Mouse (Mus musculus): ENCODE measurements around the gene Mto1. TPM values are rescaled to one million over a fixed set of nuclear protein-coding genes. Genes with fewer than 3 reads are reported as not detected.

The Mto1 gene
- 5.6 and 19.5 TPM in 2 replicates for polyA plus RNA-seq (2012; ENCODE audit: insufficient read depth, low replicate concordance)

DNA sequence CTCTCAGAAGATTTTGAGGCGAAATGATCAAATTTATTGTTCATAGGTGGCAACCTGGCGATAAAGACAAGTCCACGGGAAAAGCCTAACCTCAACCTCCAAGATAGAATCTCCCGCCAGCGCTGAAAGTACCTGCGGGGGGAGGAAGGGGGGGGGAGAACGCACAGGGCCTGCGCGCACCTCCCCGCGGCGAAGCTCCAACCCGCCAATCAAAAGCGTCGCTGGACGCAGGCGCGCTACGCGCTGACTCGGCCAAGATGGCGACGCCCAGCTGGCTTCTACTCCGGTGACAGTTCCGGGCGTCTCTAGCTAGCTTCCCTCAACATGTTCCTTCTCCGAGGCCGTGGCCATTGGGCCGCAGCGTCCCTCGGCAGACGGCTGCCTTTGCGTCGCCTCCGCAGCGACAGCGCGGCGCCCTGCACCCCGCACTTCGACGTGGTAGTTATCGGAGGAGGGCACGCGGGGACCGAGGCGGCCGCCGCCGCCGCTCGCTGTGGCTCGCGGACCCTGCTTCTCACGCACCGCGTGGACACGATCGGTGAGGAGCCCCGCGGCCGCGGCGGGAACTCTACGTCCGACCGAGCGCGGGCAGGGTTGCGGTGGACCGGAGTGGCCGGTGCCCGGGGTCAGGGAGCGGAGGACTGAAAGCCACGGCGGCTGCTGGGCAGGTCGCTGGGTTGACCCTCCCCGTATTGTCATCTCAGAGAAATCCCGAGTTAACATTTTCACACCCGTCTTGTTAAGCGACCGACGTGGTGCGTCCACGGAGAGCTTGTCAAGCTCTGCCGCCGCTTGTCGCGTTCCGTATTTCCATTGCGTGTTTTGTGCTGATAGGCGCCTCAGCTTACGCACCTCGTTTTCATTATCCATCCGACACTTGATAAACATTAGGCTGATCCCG is at the start of gene Mto1, which contains the start of gene Gm17324:
Mto1 (plus strand) TSS at position 236 of the 901 bp plus-strand sequence.
Gm17324 (minus strand) TSS at position 814 of the 901 bp plus-strand sequence.
- Histone ChIP-seq H3K4me1 (peaks cover 50% of the 10 kb centered on the region), H3K36me3 (replicated peaks; ENCODE audit: low read length) (peaks cover 20% of the 10 kb centered on the region), H3K4me3 (replicated peaks) (peak within 1 kb of the TSS; percentile 99), H3K9me3 (no peaks in the 10 kb centered on the region), H3K27me3 (replicated peaks) (peaks cover 12% of the 10 kb centered on the region)
- TF ChIP-seq GATA1 (IDR thresholded peaks at IDR 0.05; ENCODE audit: borderline replicate concordance, low read length) (no peak), FLI1 (IDR thresholded peaks at IDR 0.05; ENCODE audit: low read length) (no peak)

DNA sequence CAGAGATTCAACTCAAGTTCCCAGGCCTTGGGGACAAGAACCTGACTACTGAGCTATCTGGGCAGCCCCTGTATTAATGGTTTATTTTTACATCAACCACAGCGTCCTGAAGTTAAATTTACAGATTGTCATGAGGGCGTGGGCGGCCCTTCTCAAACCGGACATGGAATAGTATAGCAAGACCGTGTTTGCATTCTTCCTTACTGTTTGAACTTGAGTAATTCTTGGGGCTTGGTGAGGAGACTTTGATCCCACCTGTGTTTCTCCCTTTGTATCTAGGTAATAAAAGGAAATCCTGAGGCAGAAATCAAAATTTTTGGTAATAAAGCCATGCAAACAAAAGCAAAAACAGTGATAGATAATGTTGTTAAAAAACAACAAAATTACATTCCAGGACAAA is 47.4 kb upstream of the Mto1 start:
- Histone ChIP-seq H3K4me3 (replicated peaks) (no peak overlapping the region), H3K4me1 (peaks cover 8% of the 10 kb centered on the region), H3K36me3 (replicated peaks; ENCODE audit: low read length) (no peaks in the 10 kb centered on the region), H3K9me3 (peaks cover 2% of the 10 kb centered on the region), H3K27me3 (replicated peaks) (peaks cover 31% of the 10 kb centered on the region)
- TF ChIP-seq FLI1 (IDR thresholded peaks at IDR 0.05; ENCODE audit: low read length), result no peak
- TF ChIP-seq GATA1 (IDR thresholded peaks at IDR 0.05; ENCODE audit: borderline replicate concordance, low read length), result no peak

DNA sequence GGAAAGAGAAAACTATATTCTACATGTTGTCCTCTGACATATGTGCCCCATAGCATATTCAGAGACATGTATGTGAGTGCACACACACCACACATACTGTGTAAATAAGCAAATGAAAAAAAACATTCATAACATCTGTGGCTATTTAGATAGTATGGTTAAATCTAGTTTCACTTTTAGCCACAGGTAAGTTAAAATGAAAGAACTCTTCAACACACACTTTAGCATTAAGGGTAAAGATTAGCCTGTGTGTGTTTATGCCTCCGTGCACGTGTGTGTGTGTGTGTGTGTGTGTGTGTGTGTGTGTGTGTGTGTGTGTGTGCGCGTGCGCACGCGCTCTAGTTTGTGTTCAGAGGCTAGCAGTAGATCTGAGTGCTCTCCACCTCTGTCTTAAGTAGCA is 46.4 kb upstream of the Mto1 start:
- H3K4me3 ChIP-seq (replicated peaks), result no peak overlapping the region
- no peaks in the 10 kb centered on the region for H3K9me3 ChIP-seq
- peaks cover 24% of the 10 kb centered on the region for H3K27me3 ChIP-seq (replicated peaks)
- no peaks in the 10 kb centered on the region for H3K36me3 ChIP-seq (replicated peaks; ENCODE audit: low read length)
- no peaks in the 10 kb centered on the region for H3K4me1 ChIP-seq
- no peak for TF ChIP-seq FLI1 (IDR thresholded peaks at IDR 0.05; ENCODE audit: low read length)
- no peak for TF ChIP-seq GATA1 (IDR thresholded peaks at IDR 0.05; ENCODE audit: borderline replicate concordance, low read length)

DNA sequence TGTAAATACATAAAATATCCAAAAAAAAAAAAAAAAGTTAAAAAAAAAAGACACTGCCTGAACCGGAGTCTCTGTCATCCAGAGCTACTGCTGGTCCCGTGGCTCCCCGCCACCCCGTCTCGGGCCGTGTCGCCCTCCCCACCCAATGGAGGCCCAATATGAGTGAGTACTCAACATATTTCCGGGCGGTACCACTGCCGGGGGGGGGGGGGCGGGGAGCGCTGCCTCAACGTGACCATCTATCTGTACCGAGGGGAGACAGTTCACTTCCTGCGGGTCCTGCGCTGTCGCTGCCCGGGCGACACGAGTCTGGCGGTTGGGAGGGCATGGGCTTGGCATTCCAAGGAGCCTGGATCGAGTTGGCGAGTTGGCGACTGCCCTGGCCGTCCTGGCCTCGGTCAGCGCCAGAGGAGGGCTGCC is 20.6 kb upstream of the Mto1 start:
- peaks cover 11% of the 10 kb centered on the region for H3K36me3 ChIP-seq (replicated peaks; ENCODE audit: low read length)
- H3K4me3 ChIP-seq (replicated peaks), result peak overlapping the region; percentile 46
- H3K9me3 ChIP-seq, result peaks cover 6% of the 10 kb centered on the region; the same call in 1 of the 2 replicates
- peaks cover 9% of the 10 kb centered on the region for H3K27me3 ChIP-seq (replicated peaks)
- H3K4me1 ChIP-seq, result peaks cover 23% of the 10 kb centered on the region
- TF ChIP-seq FLI1 (IDR thresholded peaks at IDR 0.05; ENCODE audit: low read length), result no peak
- no peak for TF ChIP-seq GATA1 (IDR thresholded peaks at IDR 0.05; ENCODE audit: borderline replicate concordance, low read length)

DNA sequence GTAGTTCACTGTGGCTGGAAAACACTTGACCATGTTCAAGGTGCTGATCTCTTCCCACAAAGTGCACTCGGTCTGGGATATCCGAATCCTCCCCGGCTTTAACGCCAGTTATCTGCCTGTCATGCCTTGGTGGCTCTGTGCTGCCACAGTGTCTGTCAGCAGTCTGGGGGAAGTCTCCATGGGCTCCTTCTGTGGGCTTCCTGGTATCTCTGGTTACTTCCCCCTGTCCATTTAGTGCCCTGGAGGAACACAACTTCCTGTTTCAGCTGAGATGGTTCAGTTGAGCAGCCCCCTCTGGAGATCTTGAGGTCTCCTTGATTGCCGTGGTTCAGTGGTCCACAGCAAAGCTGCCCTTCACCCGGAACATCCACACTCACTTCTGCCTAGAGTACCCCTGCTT is 19.8 kb upstream of the Mto1 start:
- Histone ChIP-seq H3K4me1 (peaks cover 23% of the 10 kb centered on the region), H3K4me3 (replicated peaks) (peak overlapping the region; percentile 53), H3K36me3 (replicated peaks; ENCODE audit: low read length) (peaks cover 19% of the 10 kb centered on the region), H3K9me3 (peaks cover 6% of the 10 kb centered on the region; the same call in 1 of the 2 replicates), H3K27me3 (replicated peaks) (peaks cover 9% of the 10 kb centered on the region)
- TF ChIP-seq FLI1 (IDR thresholded peaks at IDR 0.05; ENCODE audit: low read length) (no peak), GATA1 (IDR thresholded peaks at IDR 0.05; ENCODE audit: borderline replicate concordance, low read length) (no peak)

DNA sequence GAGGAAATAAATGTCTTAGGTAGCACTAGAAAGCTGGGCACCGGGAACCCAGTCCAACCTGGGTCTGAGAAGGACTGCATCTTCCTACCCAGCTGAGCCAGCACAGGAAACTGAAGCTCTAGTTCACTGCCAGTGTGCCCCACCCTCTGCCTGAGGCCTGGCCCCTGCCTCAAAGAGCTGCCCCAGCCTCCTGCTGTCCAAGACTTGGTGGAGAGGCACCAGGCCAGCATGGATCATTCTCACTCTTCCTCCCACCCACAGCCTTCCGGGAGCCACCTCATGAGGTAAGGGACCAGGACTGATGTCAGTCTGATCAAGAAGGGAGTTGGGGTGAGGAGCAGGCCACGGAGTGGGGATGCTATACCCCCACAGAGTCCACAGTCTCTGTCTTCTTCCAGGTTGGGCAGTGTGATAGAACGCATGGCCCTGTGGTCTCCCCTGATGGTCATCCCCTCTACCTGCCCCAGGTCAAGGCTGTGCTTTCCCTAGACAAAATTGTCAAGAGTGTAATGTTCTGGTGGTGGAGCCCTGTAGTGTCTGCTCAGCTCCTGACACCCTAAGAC is 19.1 kb upstream of the Mto1 start:
- TF ChIP-seq GATA1 (IDR thresholded peaks at IDR 0.05; ENCODE audit: borderline replicate concordance, low read length) (no peak), FLI1 (IDR thresholded peaks at IDR 0.05; ENCODE audit: low read length) (no peak)
- Histone ChIP-seq H3K4me3 (replicated peaks) (no peak overlapping the region), H3K4me1 (peaks cover 23% of the 10 kb centered on the region), H3K27me3 (replicated peaks) (peaks cover 4% of the 10 kb centered on the region), H3K36me3 (replicated peaks; ENCODE audit: low read length) (peaks cover 24% of the 10 kb centered on the region), H3K9me3 (peaks cover under 1% of the 10 kb centered on the region; the same call in 1 of the 2 replicates)

DNA sequence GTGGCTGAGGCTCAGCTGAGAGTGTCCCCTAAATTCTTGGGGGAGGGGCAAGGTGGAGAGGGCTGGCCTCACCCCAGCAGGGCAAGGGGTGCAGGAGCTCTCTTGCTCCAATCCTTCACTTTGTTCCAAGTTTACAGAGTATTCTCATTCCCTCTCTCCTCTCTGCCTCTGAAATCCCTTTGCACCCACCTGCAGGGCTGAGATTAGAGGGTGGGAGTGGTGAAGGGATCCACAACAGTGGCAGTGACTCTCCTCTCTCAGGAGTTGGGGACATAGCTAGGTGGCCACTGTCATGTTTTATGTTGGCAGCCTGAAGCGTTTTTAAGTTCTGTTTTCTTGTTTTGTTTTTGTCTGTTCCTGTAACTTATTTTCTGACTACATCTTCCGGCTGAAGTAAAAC is 18.5 kb upstream of the Mto1 start:
- Histone ChIP-seq H3K27me3 (replicated peaks) (peaks cover 4% of the 10 kb centered on the region), H3K4me3 (replicated peaks) (no peak overlapping the region), H3K36me3 (replicated peaks; ENCODE audit: low read length) (peaks cover 28% of the 10 kb centered on the region), H3K4me1 (peaks cover 23% of the 10 kb centered on the region), H3K9me3 (no peaks in the 10 kb centered on the region)
- TF ChIP-seq FLI1 (IDR thresholded peaks at IDR 0.05; ENCODE audit: low read length) (no peak), GATA1 (IDR thresholded peaks at IDR 0.05; ENCODE audit: borderline replicate concordance, low read length) (no peak)

DNA sequence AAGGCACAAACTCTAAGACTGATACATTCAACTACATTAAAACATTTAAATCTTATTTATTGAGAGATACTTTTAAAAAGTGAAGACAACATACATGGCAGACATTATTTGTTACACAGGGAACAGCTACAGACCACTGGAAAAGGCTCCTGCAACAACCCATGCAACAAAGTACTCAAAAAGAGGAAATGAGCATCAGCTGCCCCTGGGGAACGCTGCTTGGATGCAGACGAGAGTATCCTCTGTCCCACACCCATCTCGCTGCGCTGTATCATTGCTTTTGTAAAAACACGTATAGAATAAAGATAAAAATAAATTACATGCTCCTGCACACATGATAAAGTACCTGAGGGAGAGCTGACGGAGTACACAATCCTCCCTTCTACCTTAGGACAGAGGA is 17.5 kb upstream of the Mto1 start:
- no peaks in the 10 kb centered on the region for H3K9me3 ChIP-seq
- peaks cover 1% of the 10 kb centered on the region for H3K27me3 ChIP-seq (replicated peaks)
- peaks cover 37% of the 10 kb centered on the region for H3K36me3 ChIP-seq (replicated peaks; ENCODE audit: low read length)
- peaks cover 23% of the 10 kb centered on the region for H3K4me1 ChIP-seq
- no peak overlapping the region for H3K4me3 ChIP-seq (replicated peaks)
- TF ChIP-seq GATA1 (IDR thresholded peaks at IDR 0.05; ENCODE audit: borderline replicate concordance, low read length) (no peak), FLI1 (IDR thresholded peaks at IDR 0.05; ENCODE audit: low read length) (no peak)

DNA sequence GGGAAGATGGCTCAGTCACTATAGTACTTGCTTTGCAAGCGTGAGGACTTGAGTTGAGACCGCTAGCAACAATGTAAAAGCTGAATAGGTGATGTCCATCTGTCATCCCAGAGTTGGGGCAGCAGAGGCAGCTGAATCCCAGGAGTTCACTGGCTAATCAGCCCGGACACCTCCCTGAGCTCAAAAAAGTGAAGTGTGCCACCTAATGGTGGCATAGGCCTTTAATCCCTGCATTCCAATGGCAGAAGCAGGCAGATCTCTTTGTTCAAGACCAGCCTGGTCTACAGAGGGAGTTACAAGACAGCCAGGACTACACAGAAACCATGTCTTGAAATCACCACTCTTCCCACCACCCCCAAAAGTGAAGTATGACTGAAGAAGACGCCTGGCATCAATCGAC is 15.5 kb upstream of the Mto1 start:
- Histone ChIP-seq H3K27me3 (replicated peaks) (no peaks in the 10 kb centered on the region), H3K36me3 (replicated peaks; ENCODE audit: low read length) (peaks cover 48% of the 10 kb centered on the region), H3K4me3 (replicated peaks) (no peak overlapping the region), H3K4me1 (peaks cover 26% of the 10 kb centered on the region), H3K9me3 (no peaks in the 10 kb centered on the region)
- TF ChIP-seq GATA1 (IDR thresholded peaks at IDR 0.05; ENCODE audit: borderline replicate concordance, low read length) (no peak), FLI1 (IDR thresholded peaks at IDR 0.05; ENCODE audit: low read length) (no peak)

DNA sequence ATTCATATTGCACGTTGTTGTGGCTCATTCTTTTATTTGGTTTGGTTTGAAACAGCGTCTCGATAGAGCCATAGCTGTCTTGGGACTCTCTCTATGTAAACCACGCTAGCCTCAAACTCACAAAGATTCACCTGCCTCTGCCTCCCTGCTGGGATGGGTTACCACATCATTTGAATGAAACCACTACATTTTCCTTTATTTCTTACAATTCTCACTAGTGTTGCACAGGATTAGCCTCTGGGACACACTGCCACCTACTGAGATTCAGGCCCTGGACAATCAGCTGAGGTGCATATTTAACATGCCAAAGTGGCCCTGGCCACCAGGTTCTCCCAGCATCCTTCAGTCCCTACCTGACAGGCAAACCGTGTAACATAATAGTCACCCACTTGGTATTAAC is 8.6 kb upstream of the Mto1 start:
- Histone ChIP-seq H3K4me3 (replicated peaks) (no peak overlapping the region), H3K36me3 (replicated peaks; ENCODE audit: low read length) (peaks cover 25% of the 10 kb centered on the region), H3K27me3 (replicated peaks) (peaks cover 3% of the 10 kb centered on the region), H3K4me1 (peaks cover 46% of the 10 kb centered on the region), H3K9me3 (no peaks in the 10 kb centered on the region)
- no peak for TF ChIP-seq FLI1 (IDR thresholded peaks at IDR 0.05; ENCODE audit: low read length)
- no peak for TF ChIP-seq GATA1 (IDR thresholded peaks at IDR 0.05; ENCODE audit: borderline replicate concordance, low read length)
